In the genomic region with DNA sequence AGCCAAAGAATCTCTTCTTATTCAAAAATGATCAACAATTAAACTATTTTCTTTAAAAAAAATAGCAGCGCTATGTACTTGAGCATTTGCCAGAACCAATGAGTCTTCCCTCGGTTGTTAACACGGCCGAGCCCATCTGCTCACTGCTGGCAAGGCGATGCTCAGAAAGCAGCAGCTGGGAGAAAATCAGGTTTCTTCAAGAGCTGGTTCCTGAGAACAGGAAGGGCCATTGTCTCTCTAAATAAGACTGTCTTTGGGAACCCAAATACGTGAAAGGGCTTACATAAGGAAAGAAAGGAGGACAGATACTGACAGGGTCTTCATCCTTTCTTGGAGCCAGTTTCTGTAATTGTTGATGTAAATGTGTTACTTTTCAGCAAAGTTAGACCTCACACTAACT, we compare ENCODE assay signal across 9 mouse cellular contexts.
A peak's percentile ranks its signal among the peaks of the same experiment; 100 is the strongest.
DNase-seq lines count a peak whose midpoint lies in the region; ATAC-seq and TF ChIP-seq lines count a peak whose summit lies in the region.
"Had no signal": no experiment of that assay in that cellular context is flagged by ENCODE, and none has a peak within 500 bp of the region (broad histone marks: within the 10 kb centered on the region; RNA-seq: fewer than 3 reads in every experiment).

No protein-coding gene starts in this region.

- no peak overlapping the region for H3K4me2 ChIP-seq in neural tube, embryonic 11.5 days (ENCODE audit: low read depth)
- H3K4me2 ChIP-seq in limb, embryonic 14.5 days (replicated peaks; ENCODE audit: low read depth, low read length, severe bottlenecking): no peak overlapping the region
- no peak overlapping the region for H3K4me2 ChIP-seq in heart, embryonic 12.5 days

- TF ChIP-seq POLR2A in limb, embryonic 14.5 days (IDR thresholded peaks at IDR 0.05; ENCODE audit: borderline replicate concordance, extremely low read depth, insufficient read depth, insufficient read length): no peak

- H3K9me3 ChIP-seq in neural tube, embryonic 11.5 days (ENCODE audit: control insufficient read depth, low read length): no peaks in the 10 kb centered on the region
- no peaks in the 10 kb centered on the region for H3K9me3 ChIP-seq in limb, embryonic 14.5 days (ENCODE audit: control insufficient read depth, low read length)
- no peaks in the 10 kb centered on the region for H3K9me3 ChIP-seq in heart, embryonic 12.5 days (replicated peaks)

- no peaks in the 10 kb centered on the region for H3K36me3 ChIP-seq in neural tube, embryonic 11.5 days (ENCODE audit: control insufficient read depth, insufficient read depth, low read length)
- H3K36me3 ChIP-seq in limb, embryonic 14.5 days (ENCODE audit: control insufficient read depth, insufficient read depth, low read length): no peaks in the 10 kb centered on the region
- H3K36me3 ChIP-seq in heart, embryonic 12.5 days: no peaks in the 10 kb centered on the region

- no peaks in the 10 kb centered on the region for H3K27me3 ChIP-seq in neural tube, embryonic 11.5 days (ENCODE audit: control insufficient read depth, insufficient read depth, low read length)
- no peaks in the 10 kb centered on the region for H3K27me3 ChIP-seq in limb, embryonic 14.5 days (ENCODE audit: control insufficient read depth, insufficient read depth, low read length)
- no peaks in the 10 kb centered on the region for H3K27me3 ChIP-seq in heart, embryonic 12.5 days (replicated peaks)

- 23% methylated on average over 6 of the region's 6 CpGs for WGBS in neural tube, embryonic 11.5 days
- 31% methylated on average over 6 of the region's 6 CpGs for WGBS in limb, embryonic 14.5 days
- WGBS in heart, embryonic 12.5 days: 55% methylated on average over 6 of the region's 6 CpGs

- H3K27ac ChIP-seq in neural tube, embryonic 11.5 days (ENCODE audit: low read depth, low read length): peak overlapping the region; percentile 53; the same call in 1 of the 2 replicates
- no peak overlapping the region for H3K27ac ChIP-seq in limb, embryonic 14.5 days (replicated peaks; ENCODE audit: low read depth, low read length)
- H3K27ac ChIP-seq in heart, embryonic 12.5 days (ENCODE audit: poor library complexity, severe bottlenecking): no peak overlapping the region

- ATAC-seq in neural tube, embryonic 11.5 days (ENCODE audit: insufficient read depth, low FRiP score, low TSS enrichment): no peak
- no peak for ATAC-seq in limb, embryonic 14.5 days (ENCODE audit: low FRiP score, low read depth)
- ATAC-seq in heart, embryonic 12.5 days (ENCODE audit: insufficient number of reproducible peaks, low FRiP score): no peak

- H3K9ac ChIP-seq in neural tube, embryonic 11.5 days (ENCODE audit: low read length): no peak overlapping the region
- H3K9ac ChIP-seq in limb, embryonic 14.5 days (ENCODE audit: low read depth, low read length, severe bottlenecking): no peak overlapping the region
- H3K9ac ChIP-seq in heart, embryonic 12.5 days: no peak overlapping the region

- peaks cover 32% of the 10 kb centered on the region for H3K4me1 ChIP-seq in neural tube, embryonic 11.5 days (ENCODE audit: control insufficient read depth, insufficient read depth, low read length)
- peaks cover 15% of the 10 kb centered on the region for H3K4me1 ChIP-seq in limb, embryonic 14.5 days (ENCODE audit: control insufficient read depth, insufficient read depth, low read length)
- H3K4me1 ChIP-seq in heart, embryonic 12.5 days (replicated peaks): peaks cover 15% of the 10 kb centered on the region

- no peak overlapping the region for H3K4me3 ChIP-seq in neural tube, embryonic 11.5 days (ENCODE audit: low read depth, low read length)
- no peak overlapping the region for H3K4me3 ChIP-seq in limb, embryonic 14.5 days (replicated peaks; ENCODE audit: low read length)
- H3K4me3 ChIP-seq in heart, embryonic 12.5 days: no peak overlapping the region

- DNase-seq in cerebellum, postnatal 14 days: peak; percentile 59 to 63
- no peak for DNase-seq in cerebellum, adult 8-10 months
- no peak for DNase-seq in neural tube, embryonic 11.5 days (ENCODE audit: low spot score)
- DNase-seq in neural tube, embryonic 10.5 days (ENCODE audit: extremely low spot score, low spot score): no peak
- peak; percentile 40 for DNase-seq in limb, embryonic 14.5 days (ENCODE audit: low spot score)
- DNase-seq in telencephalon, adult 2 months (ENCODE audit: low read depth, low spot score): peak; percentile 64
- no peak for DNase-seq in kidney, postnatal 25 days
- DNase-seq: B cell, adult 2 months had no signal

Comparison
In these comparisons a context has a peak if more than half of its experiments do, and no peak if none do; other contexts are left out.
1. DNase-seq: peak in cerebellum, postnatal 14 days (2 of 2), limb, embryonic 14.5 days (single experiment) and telencephalon, adult 2 months (single experiment); none in cerebellum, adult 8-10 months (single experiment), neural tube, embryonic 11.5 days (single experiment), neural tube, embryonic 10.5 days (single experiment) and kidney, postnatal 25 days (0 of 2).